Mouse (Mus musculus) spleen, postnatal 0 days (tissue): ENCODE results near the gene Rbpms2. TPM values are rescaled to one million over a fixed set of nuclear protein-coding genes. Genes with fewer than 3 reads are reported as not detected.

Experiments used
- polyA plus RNA-seq: library from polyadenylated mRNA; unstranded; fragments of >200 nt; fragmentation: Nextera tagmentation; extraction: Ambion mirVana; gene quantifications from 2 replicates; pipeline ENCODE4 v1.2.1, GENCODE M21; 2015

Gene Rbpms2
- 5.5 and 7.6 TPM in 2 replicates for polyA plus RNA-seq

GRCm38 (mm10) chr9:65629025-65629766, at the start of gene Rbpms2:
Gene Rbpms2 (plus strand): TSS chr9:65629648.

DNA sequence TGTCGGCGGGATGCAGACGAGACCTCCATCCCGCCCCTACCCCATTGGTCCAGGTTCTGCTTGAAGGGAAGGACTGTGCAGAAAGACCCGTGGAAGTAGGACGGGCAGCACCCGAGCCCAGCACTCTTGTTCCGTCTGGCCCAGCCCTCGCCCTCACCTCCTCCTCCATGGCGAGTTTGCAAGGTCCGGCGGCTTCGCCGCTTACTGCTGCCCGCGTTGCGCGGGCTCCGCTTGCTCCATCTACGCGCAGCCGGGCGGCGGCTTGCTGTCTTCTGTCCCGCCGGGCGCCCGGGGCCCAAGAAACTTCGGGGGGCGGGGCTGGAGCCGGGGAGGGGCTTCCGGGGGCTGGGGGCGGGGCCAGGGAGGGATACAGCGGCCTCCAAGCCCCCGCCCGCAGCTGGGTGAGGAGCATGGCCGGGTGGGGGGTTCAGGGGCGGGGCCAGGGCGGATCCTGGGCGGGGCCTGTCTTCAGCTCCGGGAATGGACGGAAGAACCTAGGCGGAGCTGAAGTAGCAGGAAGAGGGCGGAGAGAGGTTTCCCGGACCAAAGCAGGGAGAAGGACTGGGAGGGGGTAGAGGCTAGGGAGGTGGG, 49.6 kb upstream of the Rbpms2 start, which contains the start of gene Plekho2:
Plekho2 (minus strand) TSS at position 260 of the 591 bp plus-strand sequence.

DNA sequence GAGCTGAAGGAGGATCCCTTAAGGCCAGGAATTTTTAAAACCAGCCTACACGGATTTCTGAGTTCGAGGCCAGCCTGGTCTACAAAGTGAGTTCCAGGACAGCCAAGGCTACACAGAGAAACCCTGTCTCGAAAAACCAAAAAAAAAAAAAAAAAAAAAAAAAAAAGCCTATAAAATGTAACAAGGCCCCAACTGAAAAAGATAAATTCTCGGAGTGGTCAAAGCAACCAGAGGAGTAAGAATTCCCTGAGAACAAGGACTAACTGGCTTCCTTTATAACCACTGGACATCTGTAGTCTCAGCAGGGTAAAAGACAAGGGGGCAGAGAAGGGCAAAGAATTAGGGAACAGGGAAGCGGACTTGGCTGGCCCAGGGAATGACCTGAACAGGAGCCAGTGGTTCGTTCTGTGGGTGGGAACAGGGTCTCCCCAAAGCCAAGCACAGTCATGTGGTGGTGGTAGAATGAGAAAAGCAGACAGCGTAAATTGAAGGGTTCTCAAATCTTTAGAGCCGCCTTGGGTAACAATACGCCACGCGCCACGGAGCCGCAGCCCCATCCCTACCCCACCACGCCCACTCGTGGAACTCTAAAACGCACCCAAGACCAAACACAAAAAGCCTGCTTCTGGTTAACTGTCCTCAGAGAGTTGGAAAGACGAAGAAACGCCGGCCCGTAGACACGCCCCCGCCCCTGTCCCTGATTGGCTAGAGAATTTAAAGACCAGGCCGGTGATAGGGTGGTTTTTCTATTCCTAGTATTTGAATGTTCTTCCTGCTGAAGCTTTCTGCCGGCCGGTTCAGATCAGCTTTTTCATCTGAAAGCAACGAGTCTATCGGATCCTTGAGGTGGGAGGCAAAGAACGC, 42.8 kb upstream of the Rbpms2 start, which contains the start of gene Pif1:
Pif1 (plus strand) TSS at position 755 of the 864 bp plus-strand sequence.

GRCm38 (mm10) chr9:65667701-65668100, 38.3 kb downstream of the Rbpms2 start, which contains the start of gene Oaz2:
Gene Oaz2 (plus strand): TSS chr9:65668001.

Other genes starting within 250 kb of the Rbpms2 start
- gene Kbtbd13, start 238.0 kb upstream of the Rbpms2 start, polyA plus RNA-seq: 0.12 and 0.17 TPM in 2 replicates
- gene Rasl12, start 231.1 kb upstream of the Rbpms2 start, polyA plus RNA-seq: 1.7 and 2.4 TPM in 2 replicates
- gene Slc51b, start 206.7 kb upstream of the Rbpms2 start, polyA plus RNA-seq: not detected in 2 replicates
- 8.6 and 11.7 TPM in 2 replicates for gene Mtfmt, start 193.9 kb upstream of the Rbpms2 start, polyA plus RNA-seq
- gene Spg21, start 168.7 kb upstream of the Rbpms2 start, polyA plus RNA-seq: 30.6 and 47.7 TPM in 2 replicates
- gene Ankdd1a, start 109.5 kb upstream of the Rbpms2 start, polyA plus RNA-seq: 0.19 TPM in 1 of 2 replicates, not detected in the other
- 29.4 and 30.1 TPM in 2 replicates for gene Plekho2, start 49.6 kb upstream of the Rbpms2 start, polyA plus RNA-seq
- 9.3 and 11.3 TPM in 2 replicates for gene Pif1, start 42.5 kb upstream of the Rbpms2 start, polyA plus RNA-seq
- 102 and 124 TPM in 2 replicates for gene Oaz2, start 38.4 kb downstream of the Rbpms2 start, polyA plus RNA-seq
- gene Zfp609, start 197.9 kb downstream of the Rbpms2 start, polyA plus RNA-seq: 2.4 and 2.7 TPM in 2 replicates